Mouse (Mus musculus): ENCODE results near the gene Slc26a8. TPM values are rescaled to one million over a fixed set of nuclear protein-coding genes. Genes with fewer than 3 reads are reported as not detected.

Slc26a8 gene
- 0.14 and 0.23 TPM in 2 replicates for polyA plus RNA-seq (2012; rRNA removed)

DNA sequence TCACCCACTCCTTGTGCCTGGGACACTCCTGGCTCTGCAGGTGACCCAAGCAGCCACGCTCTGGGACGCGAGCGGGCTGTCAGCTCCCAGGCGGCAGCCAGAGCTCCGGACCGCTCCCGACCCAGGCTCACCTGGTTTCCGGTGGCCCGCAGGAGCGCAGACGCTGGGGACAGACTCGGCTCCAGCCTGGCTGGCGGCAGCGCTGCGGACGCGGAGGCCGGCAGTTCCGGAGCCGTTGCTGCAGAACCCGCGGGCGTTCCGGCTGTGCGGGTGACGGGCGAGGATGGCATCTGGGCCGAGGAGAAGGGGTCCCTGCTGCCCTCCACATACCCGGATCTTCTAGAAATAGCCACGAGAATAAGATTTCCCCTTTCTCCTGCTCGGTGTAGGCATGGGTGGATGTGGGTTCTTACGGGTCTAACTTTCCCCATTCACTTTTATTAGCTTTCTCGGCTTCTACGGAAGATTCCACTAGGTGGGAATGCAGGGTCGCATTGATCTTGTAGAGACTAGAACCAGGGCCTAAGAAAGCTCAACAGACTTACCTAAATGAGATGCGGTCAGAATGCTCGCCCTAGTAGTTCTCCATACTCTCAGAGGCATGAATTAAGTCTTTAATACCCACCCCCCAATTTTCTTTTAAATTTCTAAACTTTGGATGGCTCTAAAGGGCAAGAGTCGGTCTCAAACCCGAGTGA, at the start of gene Slc26a8:
Gene Slc26a8 (minus strand): TSS at position 648 of the 698 bp plus-strand sequence.

DNA sequence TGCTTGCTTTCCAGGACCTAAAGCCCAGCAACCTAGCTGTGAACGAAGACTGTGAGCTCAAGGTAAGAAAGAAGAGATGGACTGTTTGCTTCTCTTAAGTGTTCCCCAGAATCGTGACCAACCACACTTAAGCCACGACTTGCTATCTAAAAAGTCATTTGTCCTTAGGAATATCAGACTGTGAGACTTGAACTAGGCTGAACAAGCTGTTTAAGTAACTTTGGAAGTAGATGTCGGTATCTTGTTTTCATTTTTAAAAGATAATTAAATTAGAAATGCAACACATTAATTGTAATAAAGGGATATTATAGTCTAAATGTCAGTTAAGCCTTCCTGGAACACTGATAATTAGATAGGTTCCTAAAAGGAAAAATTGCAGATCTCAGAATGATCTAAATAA, 35.8 kb upstream of the Slc26a8 start, which contains the start of gene AC170998.1:
Gene AC170998.1 (plus strand): TSS at position 301 of the 400 bp plus-strand sequence.

GRCm38 (mm10) chr17:28690776-28691686, 998 bp upstream of the Slc26a8 start, which contains the start of gene Mapk14:
Gene Mapk14, plus strand, starts transcription at chr17:28691329.

GRCm38 (mm10) chr17:28622300-28622759, 67.7 kb downstream of the Slc26a8 start, which contains the start of gene Srpk1:
Gene Srpk1, minus strand, starts transcription at chr17:28622709.

Other genes with a start within 250 kb of the Slc26a8 start
- 7.3 and 8.3 TPM in 2 replicates for gene Fkbp5, start 172.7 kb downstream of the Slc26a8 start, polyA plus RNA-seq (2012; rRNA removed)
- not detected in 2 replicates for gene Armc12, start 159.4 kb downstream of the Slc26a8 start, polyA plus RNA-seq (2012; rRNA removed)
- 0.65 TPM in 1 of 2 replicates, not detected in the other for gene Clpsl2, start 140.8 kb downstream of the Slc26a8 start, polyA plus RNA-seq (2012; rRNA removed)
- gene Clps, start 129.5 kb downstream of the Slc26a8 start, polyA plus RNA-seq (2012; rRNA removed) = 178,753 and 264,200 TPM in 2 replicates
- gene Lhfpl5, start 114.6 kb downstream of the Slc26a8 start, polyA plus RNA-seq (2012; rRNA removed) = 3.2 and 3.7 TPM in 2 replicates
- gene Srpk1, start 67.5 kb downstream of the Slc26a8 start, polyA plus RNA-seq (2012; rRNA removed) = 11.4 and 14.9 TPM in 2 replicates
- 25.7 and 29.1 TPM in 2 replicates for gene Mapk14, start 1.1 kb upstream of the Slc26a8 start, polyA plus RNA-seq (2012; rRNA removed)
- gene AC170998.1, start 35.9 kb upstream of the Slc26a8 start, polyA plus RNA-seq (2012; rRNA removed) = not detected in 2 replicates
- gene Mapk13, start 79.1 kb upstream of the Slc26a8 start, polyA plus RNA-seq (2012; rRNA removed) = 68.8 and 87.8 TPM in 2 replicates
- 13.0 and 15.3 TPM in 2 replicates for gene Brpf3, start 110.9 kb upstream of the Slc26a8 start, polyA plus RNA-seq (2012; rRNA removed)
- gene Pnpla1, start 168.2 kb upstream of the Slc26a8 start, polyA plus RNA-seq (2012; rRNA removed) = 3.0 and 3.7 TPM in 2 replicates
- gene 4930539E08Rik, start 225.1 kb upstream of the Slc26a8 start, polyA plus RNA-seq (2012; rRNA removed) = 3.5 and 5.2 TPM in 2 replicates

Data from stomach, adult 2 months (tissue).